Mouse (Mus musculus): Measurements from ENCODE around the gene Rgs6. TPM values are rescaled to one million over a fixed set of nuclear protein-coding genes. Genes with fewer than 3 reads are reported as not detected.

The Rgs6 gene
- polyA plus RNA-seq, 1 experiment from 2014 or later: 1.2 TPM

GRCm38 (mm10) chr12:82617682-82618370, 29.7 kb downstream of the Rgs6 start:
- Histone ChIP-seq H3K9ac (ENCODE audit: low read depth, low read length) (peak overlapping the region; percentile 43; the same call in 1 of the 2 replicates), H3K36me3 (ENCODE audit: control insufficient read depth, insufficient read depth) (no peaks in the 10 kb centered on the region), H3K4me1 (replicated peaks; ENCODE audit: control insufficient read depth, insufficient read depth, low read length) (peaks cover 7% of the 10 kb centered on the region; the same call in 1 of the 2 replicates), H3K27ac (ENCODE audit: low read depth, low read length) (no peak overlapping the region), H3K9me3 (ENCODE audit: control insufficient read depth) (no peaks in the 10 kb centered on the region), H3K4me2 (replicated peaks; ENCODE audit: low read depth) (peak overlapping the region; percentile 90), H3K4me3 (ENCODE audit: low read depth, low read length) (peak overlapping the region; percentile 62), H3K27me3 (replicated peaks; ENCODE audit: control insufficient read depth, insufficient read depth, low read length) (peaks cover 37% of the 10 kb centered on the region)
- ATAC-seq: no peak
- TF ChIP-seq CTCF (IDR thresholded peaks at IDR 0.05; ENCODE audit: low read depth): no peak
- 24% methylated on average over 20 of the region's 20 CpGs for WGBS

- H3K27me3 ChIP-seq (replicated peaks; ENCODE audit: control insufficient read depth, insufficient read depth, low read length): no peaks in the 10 kb centered on the region
- no peaks in the 10 kb centered on the region for H3K36me3 ChIP-seq (ENCODE audit: control insufficient read depth, insufficient read depth)
- H3K4me1 ChIP-seq (replicated peaks; ENCODE audit: control insufficient read depth, insufficient read depth, low read length): no peaks in the 10 kb centered on the region
- no peak overlapping the region for H3K9ac ChIP-seq (ENCODE audit: low read depth, low read length)
- H3K9me3 ChIP-seq (ENCODE audit: control insufficient read depth): no peaks in the 10 kb centered on the region
- 91% methylated on average over 9 of the region's 10 CpGs for WGBS
- no peak for ATAC-seq
- no peak overlapping the region for H3K4me2 ChIP-seq (replicated peaks; ENCODE audit: low read depth)
- no peak for TF ChIP-seq CTCF (IDR thresholded peaks at IDR 0.05; ENCODE audit: low read depth)
- H3K27ac ChIP-seq (ENCODE audit: low read depth, low read length): no peak overlapping the region
- no peak overlapping the region for H3K4me3 ChIP-seq (ENCODE audit: low read depth, low read length)
Measured at GRCm38 (mm10) chr12:82640441-82640840, 52.3 kb downstream of the Rgs6 start.

- no peak overlapping the region for H3K9ac ChIP-seq (ENCODE audit: low read depth, low read length)
- no peak for ATAC-seq
- no peaks in the 10 kb centered on the region for H3K36me3 ChIP-seq (ENCODE audit: control insufficient read depth, insufficient read depth)
- 91% methylated on average over 4 of the region's 4 CpGs for WGBS
- H3K27me3 ChIP-seq (replicated peaks; ENCODE audit: control insufficient read depth, insufficient read depth, low read length): no peaks in the 10 kb centered on the region
- no peak for TF ChIP-seq CTCF (IDR thresholded peaks at IDR 0.05; ENCODE audit: low read depth)
- no peak overlapping the region for H3K27ac ChIP-seq (ENCODE audit: low read depth, low read length)
- no peak overlapping the region for H3K4me2 ChIP-seq (replicated peaks; ENCODE audit: low read depth)
- H3K4me1 ChIP-seq (replicated peaks; ENCODE audit: control insufficient read depth, insufficient read depth, low read length): no peaks in the 10 kb centered on the region
- no peak overlapping the region for H3K4me3 ChIP-seq (ENCODE audit: low read depth, low read length)
- no peaks in the 10 kb centered on the region for H3K9me3 ChIP-seq (ENCODE audit: control insufficient read depth)
Measured at GRCm38 (mm10) chr12:82647876-82648275, 59.8 kb downstream of the Rgs6 start.

GRCm38 (mm10) chr12:82649991-82650390, 61.9 kb downstream of the Rgs6 start:
- Histone ChIP-seq H3K9me3 (ENCODE audit: control insufficient read depth) (no peaks in the 10 kb centered on the region), H3K27ac (ENCODE audit: low read depth, low read length) (no peak overlapping the region), H3K9ac (ENCODE audit: low read depth, low read length) (no peak overlapping the region), H3K4me3 (ENCODE audit: low read depth, low read length) (no peak overlapping the region), H3K36me3 (ENCODE audit: control insufficient read depth, insufficient read depth) (no peaks in the 10 kb centered on the region), H3K4me1 (replicated peaks; ENCODE audit: control insufficient read depth, insufficient read depth, low read length) (no peaks in the 10 kb centered on the region), H3K27me3 (replicated peaks; ENCODE audit: control insufficient read depth, insufficient read depth, low read length) (no peaks in the 10 kb centered on the region), H3K4me2 (replicated peaks; ENCODE audit: low read depth) (no peak overlapping the region)
- WGBS: 50% methylated on average over 5 of the region's 5 CpGs
- ATAC-seq: no peak
- no peak for TF ChIP-seq CTCF (IDR thresholded peaks at IDR 0.05; ENCODE audit: low read depth)

GRCm38 (mm10) chr12:82664598-82664997, 76.5 kb downstream of the Rgs6 start:
- Histone ChIP-seq H3K36me3 (ENCODE audit: control insufficient read depth, insufficient read depth) (no peaks in the 10 kb centered on the region), H3K9me3 (ENCODE audit: control insufficient read depth) (no peaks in the 10 kb centered on the region), H3K4me1 (replicated peaks; ENCODE audit: control insufficient read depth, insufficient read depth, low read length) (no peaks in the 10 kb centered on the region), H3K9ac (ENCODE audit: low read depth, low read length) (no peak overlapping the region), H3K27me3 (replicated peaks; ENCODE audit: control insufficient read depth, insufficient read depth, low read length) (no peaks in the 10 kb centered on the region), H3K4me2 (replicated peaks; ENCODE audit: low read depth) (no peak overlapping the region), H3K4me3 (ENCODE audit: low read depth, low read length) (no peak overlapping the region), H3K27ac (ENCODE audit: low read depth, low read length) (no peak overlapping the region)
- 52% methylated on average over 7 of the region's 7 CpGs for WGBS
- ATAC-seq: no peak
- no peak for TF ChIP-seq CTCF (IDR thresholded peaks at IDR 0.05; ENCODE audit: low read depth)

GRCm38 (mm10) chr12:82667441-82667840, 79.3 kb downstream of the Rgs6 start:
- Histone ChIP-seq H3K9me3 (ENCODE audit: control insufficient read depth) (no peaks in the 10 kb centered on the region), H3K27ac (ENCODE audit: low read depth, low read length) (no peak overlapping the region), H3K36me3 (ENCODE audit: control insufficient read depth, insufficient read depth) (no peaks in the 10 kb centered on the region), H3K4me3 (ENCODE audit: low read depth, low read length) (no peak overlapping the region), H3K4me2 (replicated peaks; ENCODE audit: low read depth) (no peak overlapping the region), H3K4me1 (replicated peaks; ENCODE audit: control insufficient read depth, insufficient read depth, low read length) (no peaks in the 10 kb centered on the region), H3K27me3 (replicated peaks; ENCODE audit: control insufficient read depth, insufficient read depth, low read length) (no peaks in the 10 kb centered on the region), H3K9ac (ENCODE audit: low read depth, low read length) (no peak overlapping the region)
- WGBS: 72% methylated on average over 3 of the region's 3 CpGs
- ATAC-seq: no peak
- TF ChIP-seq CTCF (IDR thresholded peaks at IDR 0.05; ENCODE audit: low read depth): no peak
